Mouse (Mus musculus) cerebellum, postnatal 25 days (tissue): ENCODE results near the gene Gm28053.

Experiments
- DNase-seq, 2 experiments: peaks; one replicate each; pipeline ENCODE4 v3.0.0; 2021; ENCODE audit warnings: mixed read lengths in 2 of 2

The Gm28053 gene

GRCm38 (mm10) chr6:48692962-48693361 is 25.4 kb upstream of the Gm28053 start:
- no peak for DNase-seq

DNA sequence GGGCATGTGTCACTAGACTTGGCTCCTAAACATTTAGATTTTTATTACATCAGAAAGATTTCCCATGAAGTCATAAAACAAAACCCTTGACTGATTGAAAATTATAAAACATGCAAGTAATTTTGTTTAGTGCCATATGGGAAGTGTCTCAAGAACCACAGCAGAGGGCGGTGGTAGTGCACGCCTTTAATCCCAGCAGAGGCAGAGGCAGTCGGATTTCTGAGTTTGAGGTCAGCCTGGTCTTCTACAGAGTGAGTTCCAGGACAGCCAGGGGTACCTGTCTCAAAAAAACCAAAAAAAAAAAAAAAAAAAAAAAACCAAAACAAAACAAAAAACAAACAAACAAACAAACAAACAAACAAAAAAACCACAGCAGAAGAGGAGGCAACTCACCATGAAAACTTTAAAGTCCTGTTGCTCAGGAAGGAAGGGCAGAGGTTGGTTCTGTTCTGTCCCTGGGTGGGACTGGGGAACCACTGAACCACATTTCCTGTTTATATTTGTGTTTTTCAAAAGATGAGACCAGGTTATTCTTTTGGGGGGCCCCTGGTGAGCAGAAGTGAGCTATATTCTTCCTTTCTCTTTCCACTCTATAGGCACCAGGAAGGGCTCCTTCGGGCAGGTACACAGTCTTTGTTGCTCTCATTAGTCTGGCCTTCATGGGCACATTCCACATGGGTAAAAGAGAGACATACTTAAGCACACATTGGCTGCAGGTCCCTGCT is 21.4 kb upstream of the Gm28053 start:
- DNase-seq = no peak

GRCm38 (mm10) chr6:48697555-48697930 is 20.9 kb upstream of the Gm28053 start:
- no peak for DNase-seq

DNA sequence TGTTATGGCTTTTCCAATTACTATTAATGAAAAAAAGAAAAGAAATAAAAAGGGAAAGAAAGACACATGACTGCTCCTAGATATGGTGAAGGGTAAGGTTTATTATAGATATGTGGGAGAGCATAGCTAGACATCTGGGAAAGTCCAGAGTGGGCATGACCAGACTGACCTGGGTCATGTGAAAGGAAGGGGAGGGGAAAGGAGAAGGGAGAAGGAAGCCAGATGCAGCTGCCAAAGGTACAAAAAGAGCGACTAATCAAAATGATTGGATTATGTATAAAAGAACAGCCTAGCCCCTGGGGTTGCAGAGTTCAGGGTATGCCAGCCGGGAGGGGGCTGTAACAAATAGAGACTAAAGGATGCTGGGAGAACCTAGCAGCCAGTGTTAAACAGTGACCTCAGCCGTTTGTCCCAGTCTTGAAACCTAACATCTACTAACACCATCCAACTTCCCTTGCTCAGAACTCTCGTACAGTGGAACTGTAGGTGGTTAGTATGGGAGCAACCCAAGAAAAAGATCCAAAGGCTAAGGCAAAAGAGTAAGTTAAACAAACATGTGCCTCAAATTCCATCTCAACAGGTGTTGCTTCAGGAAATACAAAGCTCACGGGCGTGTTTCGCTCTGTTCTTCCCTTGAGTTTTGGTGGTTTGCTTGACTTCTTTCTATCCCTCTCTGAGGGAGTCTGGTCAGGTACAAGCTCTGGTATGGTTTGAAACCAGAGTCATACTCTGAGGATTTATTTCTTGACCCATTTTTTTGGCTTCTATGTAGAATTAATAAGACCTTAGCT is 20.1 kb upstream of the Gm28053 start:
- no peak for DNase-seq

DNA sequence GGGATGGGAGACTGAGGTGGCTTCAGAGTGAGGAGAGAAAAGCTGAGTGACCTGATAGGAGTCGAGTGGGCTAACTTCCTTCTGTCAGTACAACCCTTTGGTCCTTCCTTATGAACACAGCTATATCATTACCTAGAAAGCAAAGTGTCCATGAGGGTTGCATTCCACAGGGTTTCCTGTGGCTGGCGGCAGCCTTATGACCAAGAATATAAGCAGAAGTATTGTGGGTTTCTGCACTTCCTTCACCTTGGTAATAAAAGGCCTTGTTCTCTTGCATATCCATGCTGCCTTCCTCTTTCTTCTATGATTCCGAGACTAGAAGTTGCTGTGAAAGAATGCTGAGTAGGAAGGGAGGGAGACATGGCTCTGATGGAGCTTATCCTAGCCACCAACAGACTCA is 19.5 kb upstream of the Gm28053 start:
- no peak for DNase-seq

- no peak for DNase-seq
Measured at GRCm38 (mm10) chr6:48700251-48701075, 17.9 kb upstream of the Gm28053 start.

DNA sequence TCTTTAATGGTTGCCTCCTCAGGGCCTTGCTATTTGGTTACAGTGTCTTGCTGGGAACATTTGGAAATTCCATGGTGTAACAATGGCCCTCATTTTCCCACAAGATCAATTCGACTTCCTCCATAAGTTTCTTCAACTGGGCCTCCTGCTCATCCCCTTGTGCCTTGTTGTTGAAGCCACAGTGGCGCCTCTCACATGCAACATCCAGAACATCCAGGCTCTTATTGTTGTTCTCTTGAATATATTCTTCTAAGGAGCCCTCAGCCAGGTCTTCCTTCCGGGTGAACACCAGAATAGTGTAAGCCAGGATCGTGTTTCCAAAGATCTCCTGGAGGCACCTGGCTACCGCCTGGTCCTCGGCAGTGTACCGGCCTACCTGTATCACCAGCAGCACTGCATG is 16.3 kb upstream of the Gm28053 start:
- no peak for DNase-seq

- no peak for DNase-seq
Measured at GRCm38 (mm10) chr6:48702601-48703000, 15.8 kb upstream of the Gm28053 start.

DNA sequence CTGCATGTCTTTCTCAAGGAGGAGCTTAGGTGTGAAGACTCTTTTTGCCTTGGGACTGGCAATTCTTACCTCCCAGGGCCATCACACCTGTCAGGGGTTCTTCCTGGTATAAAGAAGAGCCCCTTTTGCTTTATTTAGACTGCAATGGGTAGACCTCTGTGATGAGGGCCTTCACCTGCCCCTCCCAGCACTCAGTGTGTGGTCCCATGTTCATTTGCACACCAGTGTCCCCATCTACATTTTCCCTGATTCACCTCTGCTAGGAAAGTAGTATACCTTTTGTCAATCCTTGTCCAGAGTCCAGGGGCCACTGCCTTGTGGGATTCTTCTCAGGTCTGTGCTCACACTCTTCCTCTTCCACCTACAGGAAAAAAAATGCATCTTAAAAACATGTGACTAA is 14.3 kb upstream of the Gm28053 start:
- no peak for DNase-seq

- no peak for DNase-seq
Measured at GRCm38 (mm10) chr6:48706130-48706529, 12.3 kb upstream of the Gm28053 start.

DNA sequence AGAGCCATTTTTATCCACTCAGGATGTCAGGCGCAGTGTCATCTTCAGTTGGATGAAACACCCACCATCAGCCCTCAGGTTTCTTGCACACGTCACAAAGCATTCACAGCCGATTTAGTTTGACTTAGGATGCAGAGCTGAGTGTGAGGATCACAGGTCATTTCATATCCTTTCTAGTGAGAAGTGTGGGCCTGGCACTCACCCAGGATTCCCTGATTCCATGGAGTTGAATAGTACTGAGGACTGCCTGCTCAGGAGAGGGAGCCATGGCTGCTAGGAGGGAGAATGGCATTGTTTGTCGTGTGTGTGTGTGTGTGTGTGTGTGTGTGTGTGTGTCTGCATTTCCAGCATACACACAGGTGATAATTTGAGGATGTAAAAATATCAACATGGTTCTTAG is 1.9 kb downstream of the Gm28053 start:
- no peak for DNase-seq

GRCm38 (mm10) chr6:48723468-48723867 is 5.1 kb downstream of the Gm28053 start:
- no peak for DNase-seq

- DNase-seq = no peak
Measured at GRCm38 (mm10) chr6:48725476-48725875, 7.1 kb downstream of the Gm28053 start.

DNA sequence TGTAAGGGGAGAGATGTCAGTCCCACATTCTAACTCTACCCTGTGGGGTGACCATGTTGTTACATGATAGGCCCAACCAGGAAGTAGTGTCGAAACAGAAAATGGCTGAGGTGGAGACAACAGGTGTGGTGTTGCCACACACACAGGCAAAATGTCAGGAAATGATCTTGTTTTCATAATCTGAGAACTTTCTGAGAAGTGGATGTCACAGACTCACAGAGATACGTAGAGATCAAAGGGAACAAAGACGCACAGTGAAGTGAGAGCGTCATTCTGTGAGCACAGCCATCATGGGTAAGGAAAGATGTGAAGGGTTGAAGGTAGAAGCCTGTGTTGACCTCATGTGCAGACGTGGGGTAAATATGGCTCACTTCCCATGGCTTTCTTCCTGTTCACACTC is 9.4 kb downstream of the Gm28053 start:
- DNase-seq = no peak

GRCm38 (mm10) chr6:48732864-48733304 is 14.5 kb downstream of the Gm28053 start:
- DNase-seq = no peak

DNA sequence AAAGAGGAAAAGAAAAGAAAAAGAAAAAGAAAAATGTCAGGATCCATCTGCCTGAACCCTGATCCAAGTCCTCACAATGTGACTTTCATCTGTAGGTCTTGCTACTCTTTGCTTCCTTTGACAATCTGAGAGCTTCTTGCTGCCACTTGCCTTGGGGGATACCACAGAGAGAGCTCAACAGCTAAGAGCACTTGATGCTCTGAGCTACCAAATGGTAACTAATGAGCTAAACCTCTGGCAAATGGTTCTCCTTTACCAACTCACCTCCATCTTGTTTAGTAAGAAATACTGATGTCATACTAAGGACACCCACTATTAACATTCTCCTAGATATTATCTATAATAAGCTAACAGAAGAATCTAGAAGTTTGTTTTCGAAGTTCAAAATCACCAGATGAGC is 15.3 kb downstream of the Gm28053 start:
- DNase-seq = no peak

DNA sequence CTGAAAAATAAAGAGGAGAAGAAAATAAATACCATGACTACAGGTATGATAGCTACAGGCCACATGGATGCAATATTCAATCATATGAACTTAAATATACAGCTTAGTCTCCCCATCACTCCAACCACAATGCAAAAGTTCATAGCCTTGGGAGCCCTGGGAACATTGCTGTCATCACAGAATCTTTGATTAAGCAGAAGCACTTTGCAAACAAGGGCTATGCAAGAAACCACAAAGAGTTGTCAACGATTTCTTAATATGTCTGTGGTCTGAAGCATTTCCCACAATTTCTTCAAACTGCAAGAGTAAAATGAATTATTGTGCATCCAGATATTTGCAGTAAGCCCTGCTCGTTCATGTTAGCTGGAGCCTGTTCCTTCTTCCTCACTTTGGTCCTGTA is 18.6 kb downstream of the Gm28053 start:
- no peak for DNase-seq

DNA sequence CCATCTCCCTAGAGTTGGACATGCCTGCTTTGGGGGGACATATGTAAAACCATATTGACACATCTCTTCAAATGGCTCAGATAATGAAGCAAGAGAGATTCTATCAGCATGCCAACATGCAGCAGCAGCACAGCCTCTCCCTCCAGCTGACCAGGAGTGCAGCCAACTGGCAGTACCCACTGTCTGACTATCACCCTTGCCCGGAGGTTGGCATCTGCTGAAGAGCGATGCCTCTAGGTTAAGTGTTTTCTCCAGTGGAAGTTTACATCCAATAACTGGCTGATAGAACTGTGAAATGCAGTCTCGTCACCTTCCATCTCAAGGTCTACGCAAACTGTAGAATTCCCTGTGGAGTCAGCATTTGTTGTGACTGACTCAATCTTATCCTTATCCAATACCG is 19.3 kb downstream of the Gm28053 start:
- no peak for DNase-seq

- DNase-seq = no peak
Measured at GRCm38 (mm10) chr6:48738961-48739779, 20.8 kb downstream of the Gm28053 start, which contains the start of gene Gimap1. Gene Gimap1 (plus strand): TSS chr6:48739054.

GRCm38 (mm10) chr6:48739780-48740055 is 21.3 kb downstream of the Gm28053 start:
- no peak for DNase-seq

- DNase-seq = no peak
Measured at GRCm38 (mm10) chr6:48740501-48741169, 22.2 kb downstream of the Gm28053 start.

DNA sequence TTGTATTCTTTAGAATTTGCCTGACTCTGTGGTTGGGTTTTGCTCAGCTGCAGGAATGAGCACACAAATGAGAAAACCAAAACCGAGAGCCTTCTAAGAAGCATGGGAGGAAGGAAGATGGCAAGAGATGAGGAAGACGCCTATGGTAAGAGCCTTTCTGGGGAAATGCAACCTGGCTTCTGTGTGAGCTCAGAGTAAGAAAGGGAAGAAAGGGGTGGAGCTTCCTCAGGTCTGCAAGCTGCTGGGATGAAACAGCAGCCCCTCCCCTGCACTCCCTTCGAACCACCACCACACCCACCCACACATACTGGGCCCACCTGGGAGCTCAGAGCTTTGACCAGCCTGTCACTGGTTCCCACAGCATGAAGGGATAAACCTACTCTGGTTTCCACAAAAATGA is 22.9 kb downstream of the Gm28053 start:
- no peak for DNase-seq
